Mouse (Mus musculus): Measurements from ENCODE around the gene Epc2.

DNA sequence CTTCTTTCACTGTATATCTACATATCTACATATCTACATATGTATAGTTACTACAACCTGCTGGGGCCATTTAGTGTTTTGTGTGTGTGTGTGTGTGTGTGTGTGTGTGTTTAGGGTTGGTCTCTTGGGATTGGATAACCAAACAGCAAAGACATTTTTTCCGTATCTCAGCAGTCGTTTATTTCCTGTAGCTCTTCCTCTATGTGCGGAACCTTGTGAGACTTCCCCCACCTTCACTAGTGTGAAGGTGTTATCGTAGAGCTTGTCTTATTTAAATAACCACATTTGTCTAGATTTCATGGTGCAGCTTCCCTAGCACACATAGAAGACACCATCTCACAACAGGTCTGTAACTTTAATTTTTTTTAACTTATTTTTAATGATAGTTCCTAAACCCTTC lies 106.1 kb downstream of the Epc2 start:
- TF ChIP-seq CTCF (IDR thresholded peaks at IDR 0.05; ENCODE audit: insufficient read depth, low read length) (no peak), POLR2A (IDR thresholded peaks at IDR 0.05; ENCODE audit: borderline replicate concordance, extremely low read depth, low read depth, low read length) (no peak)

Measured in lung, adult 2 months (tissue).